7 mouse cellular contexts compared by ENCODE assay signal in the genomic region with DNA sequence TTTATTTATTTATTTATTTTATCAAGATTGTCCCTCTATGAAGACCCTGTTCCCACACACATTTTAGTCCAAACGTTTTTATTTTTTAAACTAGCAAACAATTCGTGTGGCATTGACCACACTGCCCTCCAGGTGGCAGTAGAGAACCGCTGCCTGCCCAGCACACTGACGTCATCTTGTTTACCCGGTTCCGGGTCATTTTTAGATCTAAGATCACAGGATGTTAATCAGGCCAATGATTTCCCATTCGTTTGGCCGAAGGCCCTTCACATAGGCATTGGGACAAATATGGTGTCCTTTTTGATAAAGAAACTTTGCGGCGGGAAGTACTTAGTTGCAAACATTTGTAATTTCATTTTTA.
DNase-seq lines count a peak whose midpoint lies in the region; ATAC-seq and TF ChIP-seq lines count a peak whose summit lies in the region.

No protein-coding gene starts in this region.

- H3K4me2 ChIP-seq in hindbrain, postnatal 0 days (ENCODE audit: low read depth, low read length), result 0 out of 2 replicates have a peak overlapping the region, but pooled peaks have one; percentile 19

- H3K9ac ChIP-seq in hindbrain, postnatal 0 days (replicated peaks; ENCODE audit: low read length), result no peak overlapping the region

- peak; percentile 95 for TF ChIP-seq CTCF in gastrocnemius, adult 2 months (IDR thresholded peaks at IDR 0.05)
- TF ChIP-seq CTCF in hindbrain, postnatal 0 days (IDR thresholded peaks at IDR 0.05; ENCODE audit: low read depth), result peak; percentile 92

- H3K36me3 ChIP-seq in hindbrain, postnatal 0 days (ENCODE audit: insufficient read depth, low read length), result no peaks in the 10 kb centered on the region

- peak overlapping the region; percentile 65 for H3K4me3 ChIP-seq in gastrocnemius, adult 2 months
- no peak overlapping the region for H3K4me3 ChIP-seq in hindbrain, postnatal 0 days (ENCODE audit: low read length)

- peak; percentile 87 for DNase-seq in adipocyte (ENCODE audit: low spot score)
- DNase-seq in cerebellum, postnatal 4 days (ENCODE audit: low spot score in 2 of 2), result peak; percentile 52 to 67
- peak; percentile 83 for DNase-seq in gastrocnemius, adult 2 months
- DNase-seq in hindbrain, postnatal 0 days (ENCODE audit: low spot score), result peak; percentile 86
- DNase-seq in left cerebral cortex, postnatal 10 days (ENCODE audit: extremely low spot score in 1 of 2, low spot score in 2 of 2), result peak; percentile 58 to 67
- DNase-seq in right cerebral cortex, postnatal 14 days, result peak; percentile 57

- H3K27me3 ChIP-seq in hindbrain, postnatal 0 days (ENCODE audit: insufficient read depth, low read length), result no peaks in the 10 kb centered on the region

- H3K9me3 ChIP-seq in hindbrain, postnatal 0 days (ENCODE audit: low read length), result no peaks in the 10 kb centered on the region

- intact Hi-C loops in gastrocnemius, adult 2 months (cut with DNase I), result loop anchor here (2.0 to 5.0 kb wide), 3 partner anchors 44 to 209 kb away; partner anchors contain the start of gene Ppm1b
- intact Hi-C loops in left cerebral cortex, postnatal 10 days (cut with DNase I), result no loop called here

- ATAC-seq in hindbrain, postnatal 0 days, result peak; percentile 69
- ATAC-seq in megakaryocyte-erythroid progenitor cell, adult 5-6 weeks (replicated peaks; ENCODE audit: low FRiP score, low TSS enrichment, poor library complexity, severe bottlenecking), result peak; percentile 92

- WGBS in hindbrain, postnatal 0 days, result 21% methylated on average over 10 of the region's 10 CpGs

- peak overlapping the region; percentile 90 for H3K27ac ChIP-seq in gastrocnemius, adult 2 months
- H3K27ac ChIP-seq in hindbrain, postnatal 0 days, result no peak overlapping the region

- no peaks in the 10 kb centered on the region for H3K4me1 ChIP-seq in hindbrain, postnatal 0 days (ENCODE audit: insufficient read depth, low read length)
